Mouse (Mus musculus): Measurements from ENCODE around the gene Tgfa. TPM values are rescaled to one million over a fixed set of nuclear protein-coding genes. Genes with fewer than 3 reads are reported as not detected.

The Tgfa gene
- 0.65 and 1.2 TPM in 2 replicates for polyA plus RNA-seq (2012; rRNA removed)

GRCm38 (mm10) chr6:86194941-86195932, at the start of gene Tgfa:
Tgfa (plus strand) TSS chr6:86195223.

Other genes with a start within 250 kb of the Tgfa start
- gene Dusp11, start 233.6 kb upstream of the Tgfa start, polyA plus RNA-seq (2012; rRNA removed) = 59.7 and 98.9 TPM in 2 replicates
- not detected in 2 replicates for gene Figla, start 179.1 kb upstream of the Tgfa start, polyA plus RNA-seq (2012; rRNA removed)
- gene Add2, start 166.5 kb upstream of the Tgfa start, polyA plus RNA-seq (2012; rRNA removed) = 57.8 and 84.9 TPM in 2 replicates
- 39.9 and 70.5 TPM in 2 replicates for gene Fam136a, start 170.4 kb downstream of the Tgfa start, polyA plus RNA-seq (2012; rRNA removed)
- gene Snrpg, start 176.1 kb downstream of the Tgfa start, polyA plus RNA-seq (2012; rRNA removed) = 978 and 1,148 TPM in 2 replicates
- gene Pcyox1, start 201.9 kb downstream of the Tgfa start, polyA plus RNA-seq (2012; rRNA removed) = 63.2 and 75.1 TPM in 2 replicates
- 275 and 283 TPM in 2 replicates for gene Tia1, start 209.0 kb downstream of the Tgfa start, polyA plus RNA-seq (2012; rRNA removed)
- gene Gm44790, start 231.4 kb downstream of the Tgfa start, polyA plus RNA-seq (2012; rRNA removed) = 2.8 and 3.5 TPM in 2 replicates
- gene C87436, start 243.2 kb downstream of the Tgfa start, polyA plus RNA-seq (2012; rRNA removed) = 15.4 and 18.2 TPM in 2 replicates

Data from central nervous system, embryonic 11.5 days (tissue).